Mouse (Mus musculus) stomach, embryonic 15.5 days (tissue): Measurements from ENCODE around the gene Myzap. TPM values are rescaled to one million over a fixed set of nuclear protein-coding genes. Genes with fewer than 3 reads are reported as not detected.
A peak's percentile ranks its signal among the peaks of the same experiment; 100 is the strongest.

Experiments
- ATAC-seq: fragments of 200-750 bp; cut with Nextera tagmentation; 2 replicates; pipeline ENCODE4 v1.8.0; 2017; ENCODE audit warnings: low read depth, moderate number of reproducible peaks, moderate TSS enrichment; ENCODE audit not compliant: insufficient read depth, low FRiP score
- H3K27ac ChIP-seq: fragments of 300-500 bp; sonication (generic); 2 replicates; pipeline ENCODE4 v1.5.1; 2015; ENCODE audit warnings: mild to moderate bottlenecking, inconsistent platforms
- H3K27me3 ChIP-seq: fragments of 300-500 bp; sonication (generic); replicated peaks from 2 replicates; pipeline ENCODE4 v1.6.1; 2015; ENCODE audit warnings: inconsistent platforms
- H3K36me3 ChIP-seq: fragments of 300-500 bp; sonication (generic); 2 replicates; pipeline ENCODE4 v1.6.1; 2015; ENCODE audit warnings: inconsistent platforms
- H3K4me1 ChIP-seq: fragments of 300-500 bp; sonication (generic); 2 replicates; pipeline ENCODE4 v1.6.1; 2015; ENCODE audit warnings: inconsistent platforms
- H3K4me2 ChIP-seq: fragments of 300-500 bp; sonication (generic); 2 replicates; pipeline ENCODE4 v1.6.1; 2015; ENCODE audit warnings: mild to moderate bottlenecking, inconsistent platforms
- H3K4me3 ChIP-seq: fragments of 300-500 bp; sonication (generic); replicated peaks from 2 replicates; pipeline ENCODE4 v1.5.1; 2015; ENCODE audit warnings: inconsistent platforms
- H3K9ac ChIP-seq: fragments of 300-500 bp; sonication (generic); 2 replicates; pipeline ENCODE4 v1.6.1; 2015; ENCODE audit warnings: inconsistent platforms
- H3K9me3 ChIP-seq: fragments of 300-500 bp; sonication (generic); 2 replicates; pipeline ENCODE4 v1.6.1; 2016; ENCODE audit warnings: inconsistent platforms
- WGBS: fragments of 180-500 bp; shearing (Covaris S2); methylation state at CpG from one replicate; pipeline ENCODE4 v1.1.7; 2015; 5-methylcytosine and 5-hydroxymethylcytosine counted together
- polyA plus RNA-seq: library from polyadenylated mRNA; unstranded; fragments of >200 nt; fragmentation: Nextera tagmentation; extraction: Ambion mirVana; gene quantifications from 2 replicates; pipeline ENCODE4 v1.2.1, GENCODE M21; 2015

Myzap gene
- 11.6 and 12.2 TPM in 2 replicates for polyA plus RNA-seq

GRCm38 (mm10) chr9:71591938-71592548 is at the start of gene Myzap:
Myzap (minus strand) TSS chr9:71592360.
- Histone ChIP-seq H3K4me1 (peaks cover 2% of the 10 kb centered on the region; the same call in 1 of the 2 replicates), H3K36me3 (no peaks in the 10 kb centered on the region), H3K4me3 (peak within 1 kb of the TSS; percentile 57), H3K27me3 (no peaks in the 10 kb centered on the region), H3K9me3 (no peaks in the 10 kb centered on the region), H3K4me2 (peak within 1 kb of the TSS; percentile 86), H3K27ac (0 out of 2 replicates have a peak within 1 kb of the TSS, but pooled peaks have one; percentile 4), H3K9ac (peak within 1 kb of the TSS; percentile 42; the same call in 1 of the 2 replicates)
- ATAC-seq = peak; percentile 91
- 1% methylated on average over 29 of the region's 29 CpGs for WGBS

- Histone ChIP-seq H3K9ac (no peak overlapping the region), H3K9me3 (no peaks in the 10 kb centered on the region), H3K4me1 (no peaks in the 10 kb centered on the region), H3K4me2 (no peak overlapping the region), H3K4me3 (no peak overlapping the region), H3K27me3 (no peaks in the 10 kb centered on the region), H3K36me3 (no peaks in the 10 kb centered on the region), H3K27ac (no peak overlapping the region)
- no peak for ATAC-seq
- WGBS = 77% methylated on average over 4 of the region's 4 CpGs
These were observed 48.3 kb upstream of the Myzap start for GRCm38 (mm10) chr9:71640361-71640927.

GRCm38 (mm10) chr9:71638198-71638597 is 46.0 kb upstream of the Myzap start:
- Histone ChIP-seq H3K27me3 (no peaks in the 10 kb centered on the region), H3K27ac (no peak overlapping the region), H3K9ac (no peak overlapping the region), H3K9me3 (no peaks in the 10 kb centered on the region), H3K36me3 (peaks cover 4% of the 10 kb centered on the region; the same call in 1 of the 2 replicates), H3K4me2 (no peak overlapping the region), H3K4me1 (no peaks in the 10 kb centered on the region), H3K4me3 (no peak overlapping the region)
- 65% methylated on average over 11 of the region's 11 CpGs for WGBS
- no peak for ATAC-seq

GRCm38 (mm10) chr9:71636854-71637253 is 44.7 kb upstream of the Myzap start:
- H3K4me2 ChIP-seq = no peak overlapping the region
- ATAC-seq = no peak
- H3K27ac ChIP-seq = no peak overlapping the region
- no peaks in the 10 kb centered on the region for H3K4me1 ChIP-seq
- H3K27me3 ChIP-seq = no peaks in the 10 kb centered on the region
- peaks cover 4% of the 10 kb centered on the region; the same call in 1 of the 2 replicates for H3K36me3 ChIP-seq
- H3K9me3 ChIP-seq = no peaks in the 10 kb centered on the region
- WGBS = 89% methylated on average over 1 of the region's 1 CpGs
- H3K9ac ChIP-seq = no peak overlapping the region
- H3K4me3 ChIP-seq = no peak overlapping the region

GRCm38 (mm10) chr9:71635627-71636026 is 43.5 kb upstream of the Myzap start:
- no peak for ATAC-seq
- no peaks in the 10 kb centered on the region for H3K4me1 ChIP-seq
- H3K27me3 ChIP-seq = no peaks in the 10 kb centered on the region
- H3K36me3 ChIP-seq = peaks cover 4% of the 10 kb centered on the region; the same call in 1 of the 2 replicates
- no peak overlapping the region for H3K27ac ChIP-seq
- no peak overlapping the region for H3K4me2 ChIP-seq
- H3K9me3 ChIP-seq = no peaks in the 10 kb centered on the region
- H3K4me3 ChIP-seq = no peak overlapping the region
- no peak overlapping the region for H3K9ac ChIP-seq
- 80% methylated on average over 1 of the region's 1 CpGs for WGBS

GRCm38 (mm10) chr9:71634916-71635315 is 42.8 kb upstream of the Myzap start:
- Histone ChIP-seq H3K36me3 (peaks cover 4% of the 10 kb centered on the region; the same call in 1 of the 2 replicates), H3K4me2 (no peak overlapping the region), H3K9ac (no peak overlapping the region), H3K27me3 (no peaks in the 10 kb centered on the region), H3K27ac (no peak overlapping the region), H3K9me3 (no peaks in the 10 kb centered on the region), H3K4me3 (no peak overlapping the region), H3K4me1 (no peaks in the 10 kb centered on the region)
- no peak for ATAC-seq
- 91% methylated on average over 2 of the region's 2 CpGs for WGBS

- WGBS = 77% methylated on average over 6 of the region's 6 CpGs
- no peak overlapping the region for H3K4me3 ChIP-seq
- H3K4me2 ChIP-seq = no peak overlapping the region
- H3K27ac ChIP-seq = no peak overlapping the region
- ATAC-seq = no peak
- H3K9ac ChIP-seq = no peak overlapping the region
- H3K36me3 ChIP-seq = no peaks in the 10 kb centered on the region
- no peaks in the 10 kb centered on the region for H3K9me3 ChIP-seq
- H3K27me3 ChIP-seq = no peaks in the 10 kb centered on the region
- H3K4me1 ChIP-seq = no peaks in the 10 kb centered on the region
These were observed 36.8 kb upstream of the Myzap start for GRCm38 (mm10) chr9:71628921-71629320.

- Histone ChIP-seq H3K36me3 (no peaks in the 10 kb centered on the region), H3K27ac (no peak overlapping the region), H3K4me2 (no peak overlapping the region), H3K4me3 (no peak overlapping the region), H3K27me3 (no peaks in the 10 kb centered on the region), H3K9ac (no peak overlapping the region), H3K4me1 (no peaks in the 10 kb centered on the region), H3K9me3 (no peaks in the 10 kb centered on the region)
- no peak for ATAC-seq
- 79% methylated on average over 6 of the region's 6 CpGs for WGBS
These were observed 36.1 kb upstream of the Myzap start for GRCm38 (mm10) chr9:71628286-71628685.

GRCm38 (mm10) chr9:71625961-71626360 is 33.8 kb upstream of the Myzap start:
- Histone ChIP-seq H3K27ac (peak overlapping the region; percentile 62; the same call in 1 of the 2 replicates), H3K9me3 (no peaks in the 10 kb centered on the region), H3K4me2 (no peak overlapping the region), H3K4me1 (no peaks in the 10 kb centered on the region), H3K36me3 (no peaks in the 10 kb centered on the region), H3K4me3 (no peak overlapping the region), H3K9ac (no peak overlapping the region), H3K27me3 (no peaks in the 10 kb centered on the region)
- no peak for ATAC-seq
- WGBS = 87% methylated on average over 6 of the region's 6 CpGs

- Histone ChIP-seq H3K36me3 (no peaks in the 10 kb centered on the region), H3K27ac (peak overlapping the region; percentile 62; the same call in 1 of the 2 replicates), H3K27me3 (no peaks in the 10 kb centered on the region), H3K9me3 (no peaks in the 10 kb centered on the region), H3K4me3 (no peak overlapping the region), H3K4me2 (no peak overlapping the region), H3K4me1 (no peaks in the 10 kb centered on the region), H3K9ac (no peak overlapping the region)
- WGBS = 31% methylated on average over 10 of the region's 10 CpGs
- peak; percentile 67; the same call in 1 of the 2 replicates for ATAC-seq
These were observed 32.8 kb upstream of the Myzap start for GRCm38 (mm10) chr9:71624793-71625495.

GRCm38 (mm10) chr9:71623871-71624569 is 31.9 kb upstream of the Myzap start:
- Histone ChIP-seq H3K36me3 (no peaks in the 10 kb centered on the region), H3K4me2 (no peak overlapping the region), H3K27me3 (no peaks in the 10 kb centered on the region), H3K9ac (no peak overlapping the region), H3K4me3 (no peak overlapping the region), H3K27ac (peak overlapping the region; percentile 62; the same call in 1 of the 2 replicates), H3K4me1 (no peaks in the 10 kb centered on the region), H3K9me3 (no peaks in the 10 kb centered on the region)
- 38% methylated on average over 4 of the region's 4 CpGs for WGBS
- 0 out of 2 replicates have a peak, but pooled peaks have one; percentile 44 for ATAC-seq
